Mouse (Mus musculus) midbrain, postnatal 0 days (tissue): ENCODE measurements around the gene Pet100. TPM values are rescaled to one million over a fixed set of nuclear protein-coding genes. Genes with fewer than 3 reads are reported as not detected.

Experiments used
- ATAC-seq: fragments of 200-750 bp; cut with Nextera tagmentation; 2 replicates; pipeline ENCODE4 v1.8.0; 2017; ENCODE audit warnings: moderate number of reproducible peaks, mild to moderate bottlenecking, moderate TSS enrichment, moderate library complexity; ENCODE audit not compliant: low FRiP score
- DNase-seq: peaks from one replicate; pipeline ENCODE4 v3.0.0-alpha.2; 2015; ENCODE audit warnings: low spot score
- H3K27ac ChIP-seq: fragments of 300-500 bp; sonication (generic); 2 replicates; pipeline ENCODE4 v1.5.1; 2014; ENCODE audit warnings: low read depth, mild to moderate bottlenecking, low read length, mixed read lengths
- H3K27me3 ChIP-seq: fragments of 300-500 bp; sonication (generic); 2 replicates; pipeline ENCODE4 v1.6.1; 2014; ENCODE audit warnings: low read length, control low read depth, mixed read lengths; ENCODE audit not compliant: insufficient read depth
- H3K36me3 ChIP-seq: fragments of 300-500 bp; sonication (generic); 2 replicates; pipeline ENCODE4 v1.6.1; 2014; ENCODE audit warnings: low read length, control low read depth, mixed read lengths; ENCODE audit not compliant: insufficient read depth
- H3K4me1 ChIP-seq: fragments of 300-500 bp; sonication (generic); 2 replicates; pipeline ENCODE4 v1.6.1; 2014; ENCODE audit warnings: mild to moderate bottlenecking, control low read depth, antibody characterized with exemption, low read length, mixed read lengths; ENCODE audit not compliant: insufficient read depth
- H3K4me2 ChIP-seq: fragments of 300-500 bp; sonication (generic); 2 replicates; pipeline ENCODE4 v1.6.1; 2014; ENCODE audit warnings: low read depth, mild to moderate bottlenecking, low read length, mixed read lengths; ENCODE audit not compliant: poor library complexity, severe bottlenecking
- H3K4me3 ChIP-seq: fragments of 300-500 bp; sonication (generic); 2 replicates; pipeline ENCODE4 v1.5.1; 2014; ENCODE audit warnings: low read depth, mild to moderate bottlenecking, low read length, moderate library complexity
- H3K9ac ChIP-seq: fragments of 300-500 bp; sonication (generic); replicated peaks from 2 replicates; pipeline ENCODE4 v1.6.1; 2014; ENCODE audit warnings: mild to moderate bottlenecking, low read length, moderate library complexity, mixed read lengths; ENCODE audit not compliant: poor library complexity, severe bottlenecking
- H3K9me3 ChIP-seq: fragments of 300-500 bp; sonication (generic); 2 replicates; pipeline ENCODE4 v1.6.1; 2016; ENCODE audit warnings: low read length, control low read depth
- CTCF ChIP-seq: IDR thresholded peaks from 2 replicates; pipeline ENCODE4 v1.5.1; 2016; ENCODE audit warnings: antibody characterized with exemption, mild to moderate bottlenecking
- WGBS: fragments of 180-500 bp; shearing (Covaris S2); extraction: QIAGEN DNeasy Blood & Tissue Kit; methylation state at CpG from one replicate; pipeline ENCODE4 v1.1.7; 2014; 5-methylcytosine and 5-hydroxymethylcytosine counted together
- polyA plus RNA-seq: library from polyadenylated mRNA; unstranded; fragments of >200 nt; fragmentation: Nextera tagmentation; extraction: Ambion mirVana; gene quantifications from 2 replicates; pipeline ENCODE4 v1.2.1, GENCODE M21; 2015
- total RNA-seq: library from RNA; depleted of rRNA; stranded (reverse); fragments of >200 nt; gene quantifications from 2 replicates; pipeline ENCODE4 v1.2.3, GENCODE M21; 2014

Pet100 gene
- total and polyA plus RNA-seq, 2 experiments from 2014 or later, result 7.7 to 70.9 TPM

GRCm38 (mm10) chr8:3648268-3648667 is 26.9 kb downstream of the Pet100 start:
- Histone ChIP-seq H3K27ac (no peak overlapping the region), H3K36me3 (no peaks in the 10 kb centered on the region), H3K27me3 (no peaks in the 10 kb centered on the region), H3K9ac (no peak overlapping the region), H3K4me2 (no peak overlapping the region), H3K4me3 (no peak overlapping the region), H3K9me3 (no peaks in the 10 kb centered on the region), H3K4me1 (no peaks in the 10 kb centered on the region)
- DNase-seq (no peak), ATAC-seq (no peak)
- WGBS, result 69% methylated on average over 2 of the region's 2 CpGs
- TF ChIP-seq CTCF, result no peak

- no peak overlapping the region for H3K27ac ChIP-seq
- no peak for TF ChIP-seq CTCF
- H3K9me3 ChIP-seq, result no peaks in the 10 kb centered on the region
- no peak overlapping the region for H3K4me2 ChIP-seq
- WGBS, result 32% methylated on average over 1 of the region's 1 CpGs
- no peak overlapping the region for H3K4me3 ChIP-seq
- H3K4me1 ChIP-seq, result no peaks in the 10 kb centered on the region
- H3K9ac ChIP-seq, result no peak overlapping the region
- ATAC-seq (no peak), DNase-seq (no peak)
- H3K27me3 ChIP-seq, result no peaks in the 10 kb centered on the region
- no peaks in the 10 kb centered on the region for H3K36me3 ChIP-seq
Measured at GRCm38 (mm10) chr8:3648990-3649389, 27.6 kb downstream of the Pet100 start.

DNA sequence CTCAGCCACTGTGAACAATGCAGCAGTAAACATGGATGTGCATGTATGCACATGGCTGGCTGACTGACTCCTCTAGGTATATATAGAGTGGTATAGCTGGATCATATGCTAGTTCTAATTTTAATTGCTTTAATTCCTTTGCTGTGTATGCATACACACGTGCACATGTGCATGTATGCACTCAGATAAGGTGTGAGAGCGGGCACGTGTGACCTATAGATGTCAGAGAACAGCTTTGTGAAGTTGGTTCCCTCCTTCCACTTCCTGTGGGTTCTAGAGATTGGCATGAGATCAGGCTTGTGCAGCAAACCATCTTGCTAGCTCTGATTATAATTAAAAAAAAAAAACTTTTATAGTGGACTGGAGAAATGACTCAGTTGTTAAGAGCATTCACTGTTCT is 31.5 kb downstream of the Pet100 start:
- H3K27me3 ChIP-seq, result no peaks in the 10 kb centered on the region
- no peak overlapping the region for H3K4me2 ChIP-seq
- no peak overlapping the region for H3K9ac ChIP-seq
- no peaks in the 10 kb centered on the region for H3K9me3 ChIP-seq
- 66% methylated on average over 3 of the region's 3 CpGs for WGBS
- H3K4me3 ChIP-seq, result no peak overlapping the region
- no peaks in the 10 kb centered on the region for H3K36me3 ChIP-seq
- ATAC-seq (no peak), DNase-seq (no peak)
- TF ChIP-seq CTCF, result no peak
- no peaks in the 10 kb centered on the region for H3K4me1 ChIP-seq
- no peak overlapping the region for H3K27ac ChIP-seq

DNA sequence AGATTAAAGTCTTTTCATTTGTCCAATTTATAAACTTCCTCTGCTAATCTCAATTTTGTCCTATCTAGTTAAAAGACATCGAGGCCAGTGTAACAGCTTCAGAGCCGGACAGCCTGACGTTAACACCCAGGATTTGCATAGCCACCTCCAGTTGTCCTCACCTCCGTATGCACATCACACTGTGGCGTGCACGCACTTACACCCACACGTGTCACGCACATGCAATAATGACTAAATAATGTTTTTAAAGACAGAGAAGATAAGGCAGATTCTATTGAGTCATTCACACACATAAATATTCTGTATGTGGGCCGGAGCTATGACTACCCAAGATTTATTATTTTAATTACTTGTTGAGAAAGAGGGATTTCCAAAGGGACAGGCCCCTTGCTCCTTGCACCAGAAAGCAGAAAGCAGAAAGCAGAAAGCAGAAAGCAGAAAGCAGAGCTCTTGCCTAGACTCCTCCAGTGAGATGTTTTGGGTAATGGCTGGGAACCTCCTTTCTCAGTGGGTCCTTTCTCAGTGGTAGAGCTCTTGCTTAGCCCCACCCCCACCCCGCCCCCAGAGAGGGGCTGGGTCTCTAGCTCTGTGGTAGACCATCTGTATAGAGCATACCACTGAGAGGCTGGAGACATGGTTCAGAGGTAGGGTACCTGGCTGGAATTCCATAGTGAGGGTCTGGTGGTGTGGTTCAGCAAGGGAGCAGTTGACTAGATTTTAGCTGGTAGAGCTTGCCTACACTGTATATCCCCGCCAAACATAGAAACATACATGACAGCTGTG is 33.6 kb downstream of the Pet100 start:
- ATAC-seq (no peak), DNase-seq (no peak)
- no peak for TF ChIP-seq CTCF
- Histone ChIP-seq H3K27ac (no peak overlapping the region), H3K4me3 (no peak overlapping the region), H3K27me3 (no peaks in the 10 kb centered on the region), H3K36me3 (no peaks in the 10 kb centered on the region), H3K9ac (no peak overlapping the region), H3K4me2 (no peak overlapping the region), H3K4me1 (no peaks in the 10 kb centered on the region), H3K9me3 (no peaks in the 10 kb centered on the region)
- WGBS, result 73% methylated on average over 11 of the region's 11 CpGs

DNA sequence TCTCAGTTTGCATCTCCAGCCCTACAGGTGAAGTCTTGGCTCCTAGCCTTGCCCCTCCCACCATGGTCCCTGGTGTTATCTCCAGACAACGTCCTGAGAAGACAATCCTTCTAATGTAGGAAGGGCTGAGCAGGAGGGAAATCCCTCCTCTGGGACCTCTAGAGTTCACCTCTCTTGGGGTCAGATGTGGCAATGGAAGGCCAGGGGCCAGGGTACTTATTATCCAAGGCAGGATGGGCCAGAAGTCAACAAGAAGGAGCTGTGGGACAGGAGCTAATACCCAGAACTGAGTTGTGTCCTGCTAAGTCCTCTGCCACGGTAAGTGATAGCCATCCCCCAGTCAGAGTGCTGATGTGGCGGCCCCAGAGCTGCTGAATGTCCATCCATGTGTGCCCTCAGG is 34.2 kb downstream of the Pet100 start, which contains the start of gene Retn:
TSS of gene Retn (plus strand) at position 245 of the 400 bp plus-strand sequence.
- DNase-seq, result no peak
- no peak for ATAC-seq
- no peak within 1 kb of the TSS for H3K4me3 ChIP-seq
- no peaks in the 10 kb centered on the region for H3K9me3 ChIP-seq
- H3K27ac ChIP-seq, result no peak within 1 kb of the TSS
- no peak for TF ChIP-seq CTCF
- H3K36me3 ChIP-seq, result no peaks in the 10 kb centered on the region
- 59% methylated on average over 3 of the region's 3 CpGs for WGBS
- no peak within 1 kb of the TSS for H3K9ac ChIP-seq
- no peaks in the 10 kb centered on the region for H3K27me3 ChIP-seq
- H3K4me2 ChIP-seq, result no peak within 1 kb of the TSS
- H3K4me1 ChIP-seq, result no peaks in the 10 kb centered on the region

- no peaks in the 10 kb centered on the region for H3K4me1 ChIP-seq
- H3K4me3 ChIP-seq, result no peak overlapping the region
- H3K27me3 ChIP-seq, result no peaks in the 10 kb centered on the region
- no peak overlapping the region for H3K4me2 ChIP-seq
- no peak overlapping the region for H3K27ac ChIP-seq
- H3K9ac ChIP-seq, result no peak overlapping the region
- DNase-seq, result peak; percentile 33
- no peak for TF ChIP-seq CTCF
- ATAC-seq, result peak; percentile 79
- H3K9me3 ChIP-seq, result no peaks in the 10 kb centered on the region
- no peaks in the 10 kb centered on the region for H3K36me3 ChIP-seq
- 18% methylated on average over 7 of the region's 7 CpGs for WGBS
Measured at GRCm38 (mm10) chr8:3656725-3657381, 35.5 kb downstream of the Pet100 start.
